Mouse (Mus musculus) kidney, adult 2 months (tissue): ENCODE measurements around the gene Anks1. TPM values are rescaled to one million over a fixed set of nuclear protein-coding genes. Genes with fewer than 3 reads are reported as not detected.

Source experiments
- DNase-seq: peaks from one replicate; pipeline ENCODE4 v3.0.0; 2021
- H3K27ac ChIP-seq: fragments of 200-500 bp; 2 replicates; pipeline ENCODE4 v1.5.1; 2012; ENCODE audit warnings: low read depth, low read length, control low read depth, inconsistent platforms; ENCODE audit not compliant: insufficient read depth
- H3K27me3 ChIP-seq: fragments of 200-500 bp; replicated peaks from 2 replicates; pipeline ENCODE4 v1.6.1; 2012; ENCODE audit warnings: mild to moderate bottlenecking, moderate library complexity, low read length, inconsistent platforms; ENCODE audit not compliant: control insufficient read depth, insufficient read depth
- H3K36me3 ChIP-seq: fragments of 200-500 bp; 2 replicates; pipeline ENCODE4 v1.6.1; 2012; ENCODE audit warnings: mild to moderate bottlenecking, moderate library complexity, low read length, inconsistent platforms; ENCODE audit not compliant: control insufficient read depth, insufficient read depth
- H3K4me1 ChIP-seq: fragments of 200-500 bp; 2 replicates; pipeline ENCODE4 v1.6.1; 2011; ENCODE audit warnings: low read length; ENCODE audit not compliant: control insufficient read depth, insufficient read depth
- H3K4me3 ChIP-seq: fragments of 200-500 bp; 2 replicates; pipeline ENCODE4 v1.5.1; 2011; ENCODE audit warnings: mild to moderate bottlenecking, low read depth, low read length, control low read depth; ENCODE audit not compliant: insufficient read depth
- CTCF ChIP-seq: fragments of 200-500 bp; conservative IDR thresholded peaks from 2 replicates; pipeline ENCODE4 v1.5.1; 2011; ENCODE audit warnings: low read depth, mild to moderate bottlenecking, control low read depth, low read length, moderate library complexity, mixed read lengths; ENCODE audit not compliant: insufficient read depth, insufficient read length
- POLR2A ChIP-seq: fragments of 200-500 bp; IDR thresholded peaks from one replicate; pipeline ENCODE4 v1.6.1; 2011; ENCODE audit warnings: low read depth, low read length, control low read depth
- WGBS: fragments of 180-500 bp; shearing (Covaris S2); methylation state at CpG from one replicate; pipeline ENCODE4 v1.1.7; 2018; 5-methylcytosine and 5-hydroxymethylcytosine counted together
- polyA plus RNA-seq: library from polyadenylated mRNA; depleted of rRNA; stranded (reverse); fragments of >200 nt; gene quantifications from 2 replicates; pipeline ENCODE4 v1.2.3, GENCODE M21; 2012

The Anks1 gene
- polyA plus RNA-seq, 1 experiment = 36.7 TPM

- H3K27me3 ChIP-seq = no peaks in the 10 kb centered on the region
- H3K27ac ChIP-seq = no peak overlapping the region
- TF ChIP-seq CTCF (no peak), POLR2A (no peak)
- H3K36me3 ChIP-seq = no peaks in the 10 kb centered on the region
- no peak for DNase-seq
- 48% methylated on average over 5 of the region's 5 CpGs for WGBS
- H3K4me1 ChIP-seq = no peaks in the 10 kb centered on the region
- no peak overlapping the region for H3K4me3 ChIP-seq
Measured at GRCm38 (mm10) chr17:28087430-28087829, 178.3 kb downstream of the Anks1 start.

GRCm38 (mm10) chr17:28088718-28089117 lies 179.6 kb downstream of the Anks1 start:
- no peak for DNase-seq
- H3K4me1 ChIP-seq = no peaks in the 10 kb centered on the region
- H3K27ac ChIP-seq = no peak overlapping the region
- H3K4me3 ChIP-seq = no peak overlapping the region
- 96% methylated on average over 5 of the region's 6 CpGs for WGBS
- no peaks in the 10 kb centered on the region for H3K36me3 ChIP-seq
- no peak for TF ChIP-seq CTCF
- no peak for TF ChIP-seq POLR2A
- H3K27me3 ChIP-seq = no peaks in the 10 kb centered on the region

- H3K4me3 ChIP-seq = no peak overlapping the region
- no peaks in the 10 kb centered on the region for H3K4me1 ChIP-seq
- no peaks in the 10 kb centered on the region for H3K27me3 ChIP-seq
- TF ChIP-seq CTCF = 0 out of 2 replicates have a peak, but pooled peaks have one; percentile 28
- TF ChIP-seq POLR2A = no peak
- H3K27ac ChIP-seq = no peak overlapping the region
- no peaks in the 10 kb centered on the region for H3K36me3 ChIP-seq
- DNase-seq = no peak
- 96% methylated on average over 2 of the region's 2 CpGs for WGBS
Measured at GRCm38 (mm10) chr17:28092297-28092696, 183.2 kb downstream of the Anks1 start.

GRCm38 (mm10) chr17:28093837-28094236 lies 184.7 kb downstream of the Anks1 start:
- Histone ChIP-seq H3K4me3 (no peak overlapping the region), H3K27ac (no peak overlapping the region), H3K36me3 (no peaks in the 10 kb centered on the region), H3K4me1 (no peaks in the 10 kb centered on the region), H3K27me3 (no peaks in the 10 kb centered on the region)
- DNase-seq = no peak
- 81% methylated on average over 3 of the region's 3 CpGs for WGBS
- no peak for TF ChIP-seq CTCF
- no peak for TF ChIP-seq POLR2A

GRCm38 (mm10) chr17:28096418-28096817 lies 187.3 kb downstream of the Anks1 start:
- H3K27me3 ChIP-seq = no peaks in the 10 kb centered on the region
- TF ChIP-seq CTCF (no peak), POLR2A (no peak)
- H3K36me3 ChIP-seq = no peaks in the 10 kb centered on the region
- no peak overlapping the region for H3K4me3 ChIP-seq
- no peak for DNase-seq
- H3K4me1 ChIP-seq = no peaks in the 10 kb centered on the region
- no peak overlapping the region for H3K27ac ChIP-seq
- WGBS = 75% methylated on average over 10 of the region's 10 CpGs

GRCm38 (mm10) chr17:28097308-28097707 lies 188.2 kb downstream of the Anks1 start:
- Histone ChIP-seq H3K36me3 (no peaks in the 10 kb centered on the region), H3K4me1 (no peaks in the 10 kb centered on the region), H3K27ac (0 out of 2 replicates have a peak overlapping the region, but pooled peaks have one; percentile 12), H3K27me3 (no peaks in the 10 kb centered on the region), H3K4me3 (no peak overlapping the region)
- WGBS = 62% methylated on average over 13 of the region's 13 CpGs
- DNase-seq = peak; percentile 49
- TF ChIP-seq POLR2A = no peak
- TF ChIP-seq CTCF = no peak

GRCm38 (mm10) chr17:28099086-28099485 lies 190.0 kb downstream of the Anks1 start:
- TF ChIP-seq POLR2A (no peak), CTCF (no peak)
- DNase-seq = peak; percentile 24
- 25% methylated on average over 3 of the region's 3 CpGs for WGBS
- no peaks in the 10 kb centered on the region for H3K27me3 ChIP-seq
- no peaks in the 10 kb centered on the region for H3K4me1 ChIP-seq
- no peak overlapping the region for H3K4me3 ChIP-seq
- no peaks in the 10 kb centered on the region for H3K36me3 ChIP-seq
- no peak overlapping the region for H3K27ac ChIP-seq

GRCm38 (mm10) chr17:28100669-28101068 lies 191.6 kb downstream of the Anks1 start:
- H3K4me3 ChIP-seq = no peak overlapping the region
- DNase-seq = no peak
- no peak overlapping the region for H3K27ac ChIP-seq
- no peaks in the 10 kb centered on the region for H3K4me1 ChIP-seq
- 84% methylated on average over 1 of the region's 1 CpGs for WGBS
- no peak for TF ChIP-seq CTCF
- TF ChIP-seq POLR2A = no peak
- H3K36me3 ChIP-seq = no peaks in the 10 kb centered on the region
- H3K27me3 ChIP-seq = no peaks in the 10 kb centered on the region
